Mouse (Mus musculus) E14TG2a.4 (cell line): ENCODE results near the gene Kctd3.

Source experiments
- CTCF ChIP-seq: conservative IDR thresholded peaks from 2 replicates; pipeline ENCODE4 v1.5.1; 2014; ENCODE audit warnings: low read length
- NANOG ChIP-seq: IDR thresholded peaks from 2 replicates; pipeline ENCODE4 v1.6.1; 2014; ENCODE audit warnings: borderline replicate concordance, low read length, mixed read lengths
- POU5F1 ChIP-seq: IDR thresholded peaks from 2 replicates; pipeline ENCODE4 v1.6.1; 2014; ENCODE audit warnings: low read length, borderline replicate concordance

GRCm38 (mm10) chr1:188973078-188973477 is 34.6 kb downstream of the Kctd3 start:
- TF ChIP-seq CTCF (no peak), POU5F1 (no peak), NANOG (no peak)
